Mouse (Mus musculus) heart, postnatal 0 days (tissue): Measurements from ENCODE around the gene 2610528A11Rik. TPM values are rescaled to one million over a fixed set of nuclear protein-coding genes. Genes with fewer than 3 reads are reported as not detected.

ENCODE experiments used
- ATAC-seq: fragments of 200-750 bp; cut with Nextera tagmentation; 2 replicates; pipeline ENCODE4 v1.8.0; 2017; ENCODE audit warnings: low read depth, moderate number of reproducible peaks, moderate library complexity; ENCODE audit not compliant: insufficient read depth
- DNase-seq: peaks from one replicate; pipeline ENCODE4 v3.0.0-alpha.2; 2016; ENCODE audit warnings: low spot score
- H3K27ac ChIP-seq: fragments of 300-500 bp; sonication (generic); 2 replicates; pipeline ENCODE4 v1.5.1; 2014; ENCODE audit warnings: low read depth, mild to moderate bottlenecking
- H3K27me3 ChIP-seq: fragments of 300-500 bp; sonication (generic); 2 replicates; pipeline ENCODE4 v1.6.1; 2014; ENCODE audit warnings: low read length, mixed read lengths; ENCODE audit not compliant: control insufficient read depth, insufficient read depth
- H3K36me3 ChIP-seq: fragments of 300-500 bp; sonication (generic); replicated peaks from 2 replicates; pipeline ENCODE4 v1.6.1; 2014; ENCODE audit warnings: low read length, mixed read lengths; ENCODE audit not compliant: control insufficient read depth, insufficient read depth
- H3K4me1 ChIP-seq: fragments of 300-500 bp; sonication (generic); 2 replicates; pipeline ENCODE4 v1.6.1; 2014; ENCODE audit warnings: antibody characterized with exemption; ENCODE audit not compliant: control insufficient read depth, insufficient read depth
- H3K4me2 ChIP-seq: fragments of 300-500 bp; sonication (generic); 2 replicates; pipeline ENCODE4 v1.6.1; 2014; ENCODE audit warnings: low read depth, mild to moderate bottlenecking, low read length, moderate library complexity
- H3K4me3 ChIP-seq: fragments of 300-500 bp; sonication (generic); 2 replicates; pipeline ENCODE4 v1.5.1; 2014; ENCODE audit warnings: low read depth, low read length
- H3K9ac ChIP-seq: fragments of 300-500 bp; sonication (generic); replicated peaks from 2 replicates; pipeline ENCODE4 v1.6.1; 2014; ENCODE audit warnings: low read depth, low read length, mixed read lengths
- H3K9me3 ChIP-seq: fragments of 300-500 bp; sonication (generic); replicated peaks from 2 replicates; pipeline ENCODE4 v1.6.1; 2016; ENCODE audit warnings: low read length; ENCODE audit not compliant: control insufficient read depth
- CTCF ChIP-seq: IDR thresholded peaks from 2 replicates; pipeline ENCODE4 v1.5.1; 2016; ENCODE audit warnings: antibody characterized with exemption, control low read depth, low read depth
- EP300 ChIP-seq: IDR thresholded peaks from 2 replicates; pipeline ENCODE4 v1.6.1; 2016; ENCODE audit warnings: antibody characterized with exemption, low read depth
- WGBS: fragments of 180-500 bp; shearing (Covaris S2); extraction: QIAGEN DNeasy Blood & Tissue Kit; methylation state at CpG from one replicate; pipeline ENCODE4 v1.1.7; 2014; 5-methylcytosine and 5-hydroxymethylcytosine counted together
- polyA plus RNA-seq: library from polyadenylated mRNA; unstranded; fragments of >200 nt; fragmentation: Nextera tagmentation; extraction: Ambion mirVana; gene quantifications from 2 replicates; pipeline ENCODE4 v1.2.1, GENCODE M21; 2015
- total RNA-seq: library from RNA; depleted of rRNA; stranded (reverse); fragments of >200 nt; gene quantifications from 2 replicates; pipeline ENCODE4 v1.2.3, GENCODE M21; 2014; ENCODE audit warnings: low replicate concordance

Gene 2610528A11Rik
- total and polyA plus RNA-seq, 2 experiments from 2014 or later, result 1.2 to 3.7 TPM

DNA sequence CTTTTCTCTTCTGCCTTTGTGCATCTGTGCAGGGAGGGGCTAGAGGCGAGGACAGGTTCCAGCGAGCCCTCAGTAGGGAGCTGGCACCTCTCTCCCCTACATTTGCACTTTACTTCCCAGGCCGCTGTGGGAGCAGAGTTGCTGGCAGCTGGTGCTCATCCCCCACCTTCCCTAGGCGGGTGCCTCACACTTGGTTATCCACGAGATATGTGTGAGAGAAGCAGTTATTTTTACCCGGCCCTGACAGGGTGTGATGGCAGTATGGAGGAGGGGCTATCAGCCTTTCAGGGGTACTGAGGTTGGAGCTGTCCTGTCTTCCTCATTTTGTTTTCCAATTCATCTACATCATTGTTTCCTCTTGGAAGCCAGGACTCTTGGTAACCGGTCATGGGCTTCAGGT is 8.0 kb downstream of the 2610528A11Rik start:
- 0 out of 2 replicates have a peak overlapping the region, but pooled peaks have one; percentile 7 for H3K4me2 ChIP-seq
- H3K36me3 ChIP-seq, result no peaks in the 10 kb centered on the region
- no peak overlapping the region for H3K4me3 ChIP-seq
- WGBS, result 10% methylated on average over 7 of the region's 7 CpGs
- peaks cover 23% of the 10 kb centered on the region for H3K4me1 ChIP-seq
- TF ChIP-seq EP300 (no peak), CTCF (no peak)
- ATAC-seq (peak; percentile 85), DNase-seq (peak; percentile 51)
- no peaks in the 10 kb centered on the region for H3K27me3 ChIP-seq
- H3K9ac ChIP-seq, result no peak overlapping the region
- no peaks in the 10 kb centered on the region for H3K9me3 ChIP-seq
- 0 out of 2 replicates have a peak overlapping the region, but pooled peaks have one; percentile 2 for H3K27ac ChIP-seq

DNA sequence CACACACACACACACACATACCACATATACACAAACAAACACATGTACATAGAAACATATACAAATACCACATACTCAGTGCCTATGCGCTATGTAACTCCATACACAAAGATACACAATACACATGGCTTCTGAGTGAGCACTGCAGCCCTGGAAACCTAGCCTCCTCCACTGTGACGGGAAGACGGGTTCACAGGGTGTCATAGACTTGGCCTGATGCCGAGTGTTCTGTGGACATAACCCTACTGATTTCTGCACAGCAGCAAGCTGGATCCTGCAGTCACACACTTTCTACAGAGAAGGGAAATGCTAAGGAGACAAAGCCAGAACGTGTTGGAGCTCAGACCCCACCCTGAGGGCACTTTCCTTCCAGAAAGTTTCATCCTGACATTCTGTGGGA is 9.1 kb downstream of the 2610528A11Rik start:
- no peaks in the 10 kb centered on the region for H3K36me3 ChIP-seq
- H3K9me3 ChIP-seq, result no peaks in the 10 kb centered on the region
- H3K27me3 ChIP-seq, result 0 out of 2 replicates have a peak, but pooled peaks cover 4% of the 10 kb centered on the region
- no peak overlapping the region for H3K9ac ChIP-seq
- peaks cover 23% of the 10 kb centered on the region for H3K4me1 ChIP-seq
- no peak overlapping the region for H3K4me3 ChIP-seq
- DNase-seq (peak; percentile 54), ATAC-seq (peak; percentile 47)
- H3K27ac ChIP-seq, result no peak overlapping the region
- WGBS, result 21% methylated on average over 5 of the region's 5 CpGs
- TF ChIP-seq CTCF (no peak), EP300 (no peak)
- no peak overlapping the region for H3K4me2 ChIP-seq

DNA sequence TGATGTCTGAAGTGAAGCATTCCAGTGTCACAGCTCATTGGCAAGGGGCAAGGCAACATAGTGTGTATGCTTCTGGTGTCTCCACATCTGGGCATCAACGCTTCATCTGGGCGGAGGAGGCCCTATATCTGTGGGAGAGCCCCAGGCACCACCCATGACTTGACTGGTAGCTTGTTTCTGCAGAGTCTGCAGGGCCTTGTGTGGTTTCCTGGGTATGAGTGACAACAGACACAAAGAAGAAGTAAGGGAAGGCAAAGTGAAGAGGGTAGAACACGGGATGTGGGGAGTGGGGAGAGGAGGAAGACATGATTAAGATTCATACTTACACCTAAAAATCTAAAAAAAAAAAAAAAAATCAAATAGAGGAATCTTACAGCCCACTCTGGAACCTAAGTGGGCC is 11.3 kb downstream of the 2610528A11Rik start:
- Histone ChIP-seq H3K27me3 (peaks cover 27% of the 10 kb centered on the region), H3K27ac (no peak overlapping the region), H3K4me3 (no peak overlapping the region), H3K9ac (no peak overlapping the region), H3K9me3 (no peaks in the 10 kb centered on the region), H3K4me2 (no peak overlapping the region), H3K4me1 (peaks cover 29% of the 10 kb centered on the region), H3K36me3 (no peaks in the 10 kb centered on the region)
- WGBS, result 72% methylated on average over 3 of the region's 3 CpGs
- no peak for DNase-seq
- ATAC-seq, result no peak
- TF ChIP-seq EP300 (no peak), CTCF (no peak)

DNA sequence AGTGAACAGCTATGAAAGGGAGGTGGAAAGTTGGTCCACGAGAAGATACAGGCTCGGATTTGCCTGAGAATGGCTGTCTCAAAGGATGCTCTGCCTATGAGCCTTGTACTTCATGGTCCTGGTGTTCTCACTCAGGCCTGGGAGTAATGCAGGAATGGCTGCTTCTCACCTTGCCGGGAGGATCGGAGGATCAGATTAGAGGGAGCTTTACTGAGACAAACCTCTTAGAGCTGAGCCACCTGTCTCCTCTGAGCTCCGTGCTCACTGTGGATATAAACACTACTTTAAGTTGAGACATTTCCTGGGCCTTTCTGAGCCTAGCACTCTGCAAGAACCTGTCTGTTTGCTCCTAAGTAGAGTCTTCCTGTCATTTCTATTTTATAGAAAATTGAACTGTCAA is 12.3 kb downstream of the 2610528A11Rik start:
- H3K36me3 ChIP-seq, result no peaks in the 10 kb centered on the region
- H3K4me2 ChIP-seq, result no peak overlapping the region
- peaks cover 29% of the 10 kb centered on the region for H3K4me1 ChIP-seq
- WGBS, result 63% methylated on average over 5 of the region's 5 CpGs
- H3K9me3 ChIP-seq, result no peaks in the 10 kb centered on the region
- peaks cover 34% of the 10 kb centered on the region for H3K27me3 ChIP-seq
- no peak overlapping the region for H3K9ac ChIP-seq
- no peak overlapping the region for H3K27ac ChIP-seq
- DNase-seq, result no peak
- TF ChIP-seq EP300, result no peak
- no peak for TF ChIP-seq CTCF
- ATAC-seq, result no peak
- no peak overlapping the region for H3K4me3 ChIP-seq

GRCm38 (mm10) chr14:37097956-37098530 is 15.8 kb downstream of the 2610528A11Rik start, which contains the start of gene Cdhr1:
TSS of gene Cdhr1 (minus strand) at chr14:37098347.
- Histone ChIP-seq H3K9ac (no peak within 1 kb of the TSS), H3K36me3 (no peaks in the 10 kb centered on the region), H3K4me1 (peaks cover 6% of the 10 kb centered on the region; the same call in 1 of the 2 replicates), H3K27ac (no peak within 1 kb of the TSS), H3K27me3 (peaks cover 49% of the 10 kb centered on the region), H3K4me3 (peak within 1 kb of the TSS; percentile 35), H3K4me2 (peak within 1 kb of the TSS; percentile 64), H3K9me3 (no peaks in the 10 kb centered on the region)
- no peak for TF ChIP-seq EP300
- TF ChIP-seq CTCF, result no peak
- DNase-seq (no peak), ATAC-seq (no peak)
- 1% methylated on average over 30 of the region's 30 CpGs for WGBS

GRCm38 (mm10) chr14:37095556-37095955 is 18.3 kb downstream of the 2610528A11Rik start:
- DNase-seq (no peak), ATAC-seq (no peak)
- WGBS, result 61% methylated on average over 4 of the region's 4 CpGs
- Histone ChIP-seq H3K4me1 (peaks cover 6% of the 10 kb centered on the region; the same call in 1 of the 2 replicates), H3K27me3 (peaks cover 46% of the 10 kb centered on the region), H3K9me3 (no peaks in the 10 kb centered on the region), H3K4me3 (no peak overlapping the region), H3K36me3 (no peaks in the 10 kb centered on the region), H3K4me2 (no peak overlapping the region), H3K27ac (no peak overlapping the region), H3K9ac (no peak overlapping the region)
- no peak for TF ChIP-seq CTCF
- no peak for TF ChIP-seq EP300
